Mouse (Mus musculus): Measurements from ENCODE around the gene Tra2a.

The Tra2a gene

GRCm38 (mm10) chr6:49236331-49236730 lies 27.5 kb downstream of the Tra2a start:
- peak; percentile 94 for DNase-seq (ENCODE audit: extremely low read depth, low read depth)

- peak; percentile 50 for DNase-seq (ENCODE audit: extremely low read depth, low read depth)
These were observed 30.5 kb downstream of the Tra2a start for GRCm38 (mm10) chr6:49233356-49233755.

GRCm38 (mm10) chr6:49228126-49228679 lies 35.6 kb downstream of the Tra2a start:
- DNase-seq (ENCODE audit: extremely low read depth, low read depth) = no peak

- no peak for DNase-seq (ENCODE audit: extremely low read depth, low read depth)
These were observed 36.6 kb downstream of the Tra2a start for GRCm38 (mm10) chr6:49227184-49227735.

GRCm38 (mm10) chr6:49225728-49226123 lies 38.1 kb downstream of the Tra2a start:
- DNase-seq (ENCODE audit: extremely low read depth, low read depth) = no peak

GRCm38 (mm10) chr6:49224923-49225727 lies 38.7 kb downstream of the Tra2a start:
- no peak for DNase-seq (ENCODE audit: extremely low read depth, low read depth)

DNA sequence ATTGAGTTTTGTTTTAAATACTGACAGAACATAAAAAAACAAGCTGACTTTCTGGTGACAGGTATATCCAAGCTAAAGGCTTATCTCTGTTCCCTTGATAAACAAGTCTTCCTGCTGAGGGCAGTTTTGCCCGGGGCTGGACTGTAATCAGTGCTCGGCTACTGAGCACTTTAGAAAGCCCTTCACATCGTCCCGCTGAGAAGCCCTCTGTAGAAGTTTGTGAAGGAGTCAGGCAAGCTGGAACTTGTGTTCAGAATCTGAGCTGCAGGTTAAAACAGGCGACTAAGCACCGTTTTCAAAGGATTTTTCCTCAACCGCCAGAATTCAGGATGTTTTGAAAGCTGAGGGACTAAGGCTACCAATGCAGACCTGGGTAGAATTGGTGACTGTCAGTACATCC lies 41.9 kb downstream of the Tra2a start:
- no peak for DNase-seq (ENCODE audit: extremely low read depth, low read depth)

DNA sequence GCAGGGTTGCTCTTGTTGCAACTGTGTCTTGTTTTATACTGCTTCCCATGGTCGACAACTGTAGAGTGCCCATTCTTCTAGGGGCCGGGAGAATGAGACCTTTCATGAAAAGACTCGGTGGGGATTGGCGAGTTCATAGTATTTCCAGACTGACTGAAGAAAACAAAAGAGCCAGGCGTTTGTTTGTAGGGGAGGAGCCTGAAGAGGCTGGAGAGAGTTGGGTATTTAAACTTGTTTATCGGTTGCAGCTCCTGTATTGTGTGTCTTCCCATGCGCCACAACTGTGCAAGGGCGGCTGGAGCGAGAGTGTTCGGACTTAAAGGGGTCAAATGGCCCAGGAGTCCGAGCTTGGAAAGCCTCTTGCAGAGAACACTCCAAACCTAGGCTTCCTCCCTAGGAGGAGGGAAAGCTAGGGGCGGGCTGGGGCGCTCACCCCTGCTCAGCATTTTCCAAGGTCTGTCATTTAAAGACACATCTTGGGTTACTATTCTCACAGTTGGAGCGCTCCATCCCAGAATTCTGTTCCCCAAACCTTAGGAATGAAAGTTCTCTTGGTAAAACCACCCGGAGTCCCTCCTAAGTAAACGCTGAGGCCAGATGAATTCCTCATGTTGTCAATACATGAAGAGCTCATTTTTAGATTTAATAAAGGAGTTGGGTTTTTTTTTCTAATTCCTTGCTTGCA lies 43.8 kb downstream of the Tra2a start:
- no peak for DNase-seq (ENCODE audit: extremely low read depth, low read depth)

- DNase-seq (ENCODE audit: extremely low read depth, low read depth) = no peak
These were observed 44.8 kb downstream of the Tra2a start for GRCm38 (mm10) chr6:49219001-49219560.

DNA sequence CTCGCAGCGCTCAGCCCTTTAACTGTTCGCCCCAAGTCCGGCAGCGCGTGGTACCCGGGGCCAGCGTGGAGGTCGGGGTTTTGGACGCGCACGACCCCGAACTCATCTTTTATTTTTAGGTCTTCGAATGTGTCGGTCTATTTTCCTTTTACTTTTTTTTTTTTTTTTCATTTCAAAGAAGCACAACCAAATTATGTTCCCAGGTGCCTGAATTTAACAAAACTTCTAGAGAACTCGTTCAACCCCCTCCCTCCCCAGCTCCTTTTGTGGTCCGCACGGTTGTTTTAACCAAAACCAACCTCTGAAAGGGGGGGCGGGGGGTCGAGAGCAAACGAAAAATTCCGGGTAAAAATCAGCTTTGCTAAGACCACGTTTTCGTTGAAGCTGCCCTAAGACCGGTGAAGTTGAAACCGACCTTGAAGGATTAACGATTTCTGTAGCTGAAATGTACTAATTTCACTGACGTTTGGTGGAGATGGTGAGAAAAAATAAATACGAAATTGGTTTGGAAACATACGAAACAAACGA lies 45.5 kb downstream of the Tra2a start:
- no peak for DNase-seq (ENCODE audit: extremely low read depth, low read depth)

GRCm38 (mm10) chr6:49217581-49218274 lies 46.1 kb downstream of the Tra2a start:
- no peak for DNase-seq (ENCODE audit: extremely low read depth, low read depth)

- DNase-seq (ENCODE audit: extremely low read depth, low read depth) = no peak
These were observed 46.9 kb downstream of the Tra2a start for GRCm38 (mm10) chr6:49216811-49217542.

DNA sequence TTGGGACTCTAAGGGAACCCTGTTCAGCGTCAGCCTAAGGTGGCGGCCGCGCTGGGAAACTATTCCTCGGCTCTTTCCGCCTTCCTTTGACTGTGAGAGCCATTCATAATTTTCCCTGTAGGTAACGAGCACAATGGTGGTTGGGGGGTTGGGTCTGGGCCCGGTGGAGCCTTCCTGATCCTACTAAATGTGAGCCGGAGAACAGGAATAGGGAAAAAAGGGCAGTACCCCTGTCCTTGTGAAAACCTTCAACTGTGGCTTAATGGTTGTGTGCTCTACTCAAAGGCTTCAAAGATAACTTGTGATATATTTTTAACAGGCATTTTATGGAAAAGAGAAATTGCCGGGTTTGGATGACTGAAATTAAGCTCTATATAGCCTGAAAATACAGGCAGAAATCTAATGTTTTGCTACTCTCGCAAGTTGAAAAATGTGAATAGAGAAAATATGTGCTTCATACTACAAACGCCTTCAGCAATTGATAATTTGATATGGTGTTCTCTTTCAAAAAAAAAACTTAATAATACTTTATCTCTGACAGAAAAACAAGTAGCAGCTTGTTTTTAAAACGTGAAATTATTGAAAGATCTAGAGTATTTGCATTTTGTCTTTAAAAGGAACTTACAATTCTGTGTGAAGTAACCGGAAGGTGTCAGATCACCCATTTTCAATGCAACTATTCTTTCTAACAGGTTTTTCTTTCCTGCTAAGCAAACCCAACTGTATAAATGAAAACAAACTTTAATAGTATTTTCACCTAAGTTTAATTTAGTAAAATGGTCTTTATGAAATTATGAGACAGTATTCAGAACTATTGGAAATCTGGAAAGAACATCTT lies 47.9 kb downstream of the Tra2a start:
- no peak for DNase-seq (ENCODE audit: extremely low read depth, low read depth)

DNA sequence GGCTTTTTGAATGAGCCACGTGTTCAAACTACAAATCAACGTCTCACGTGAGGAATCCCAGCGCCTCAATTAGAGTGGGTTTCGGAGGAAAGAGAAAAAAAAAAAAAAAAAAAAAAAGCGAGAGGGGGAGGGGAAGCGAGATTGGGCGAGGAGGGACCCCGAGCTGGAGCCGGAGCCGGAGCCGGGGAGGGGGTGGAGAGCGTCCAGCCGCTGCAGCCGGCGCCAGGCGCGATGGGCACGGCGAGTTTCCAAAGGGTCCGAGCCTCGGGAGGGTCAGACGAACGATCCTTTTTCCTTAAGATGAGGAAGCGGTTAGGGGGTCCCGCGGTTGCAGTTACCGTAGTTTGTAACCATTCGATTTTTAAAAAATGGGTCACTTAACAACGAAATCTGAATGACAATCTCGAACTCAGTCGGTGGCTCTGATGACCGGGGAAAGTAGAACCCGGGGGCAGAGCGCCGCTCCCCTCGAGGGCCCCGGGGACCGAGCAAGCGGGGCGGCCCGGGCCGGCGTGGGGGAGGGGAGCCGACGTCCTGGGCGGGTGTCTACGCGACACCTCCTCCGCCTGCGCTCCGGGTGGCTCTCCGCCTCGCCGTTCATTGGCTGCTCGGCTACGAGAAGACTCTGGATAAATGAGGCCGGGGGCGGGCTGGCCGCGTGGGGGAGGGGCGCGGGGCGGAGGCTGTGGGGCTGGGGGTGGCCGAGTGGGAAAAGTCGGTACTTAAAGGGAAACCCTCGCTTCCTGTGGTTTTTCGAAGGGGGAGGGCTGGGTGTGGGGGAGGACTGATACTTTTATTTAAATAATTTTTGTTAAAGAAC lies 48.7 kb downstream of the Tra2a start, which contains the start of gene Igf2bp3:
Igf2bp3 (minus strand) TSS at position 30 of the 820 bp plus-strand sequence.
- no peak for DNase-seq (ENCODE audit: extremely low read depth, low read depth)

DNA sequence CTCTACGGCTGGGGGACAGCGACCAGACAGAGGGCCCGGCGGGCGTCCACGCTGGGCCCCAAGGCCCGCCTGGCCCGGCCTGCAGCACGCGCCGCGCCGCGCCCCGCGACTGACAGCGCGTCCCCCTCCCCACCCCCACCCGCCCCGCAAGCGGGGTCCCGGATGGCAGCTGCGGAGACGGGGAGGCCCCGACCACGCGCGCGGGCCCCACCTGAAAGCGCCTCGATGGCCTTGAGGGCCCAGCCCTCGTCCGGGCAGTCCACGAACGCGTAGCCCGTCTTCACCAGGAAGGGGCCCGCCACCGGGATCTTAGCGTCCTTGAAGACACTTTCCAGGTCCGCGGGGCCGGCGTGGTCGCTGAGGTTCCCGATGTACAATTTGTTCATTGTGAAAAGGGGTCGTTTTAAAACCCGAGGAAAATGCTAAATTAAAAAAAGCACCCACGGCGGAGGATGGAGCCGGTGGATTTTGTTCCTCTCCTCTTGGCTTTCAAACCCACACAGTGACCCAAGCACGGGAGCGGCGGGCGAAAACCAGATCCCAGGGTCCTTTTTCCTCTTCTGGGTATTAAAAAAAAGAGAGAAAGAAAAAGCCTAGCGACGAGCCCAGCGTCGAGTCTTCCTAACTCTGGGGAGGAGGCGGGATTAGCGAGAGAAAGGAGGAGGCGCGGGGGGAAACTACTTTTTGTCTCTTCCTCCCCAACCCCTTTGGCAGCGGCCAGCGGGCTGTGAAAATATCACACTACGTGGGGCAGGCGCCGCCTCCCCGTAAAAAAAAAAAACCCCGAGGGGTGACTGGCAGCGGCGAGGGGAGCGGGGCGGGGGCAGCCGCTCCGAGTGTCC lies 49.5 kb downstream of the Tra2a start:
- DNase-seq (ENCODE audit: extremely low read depth, low read depth) = no peak

DNA sequence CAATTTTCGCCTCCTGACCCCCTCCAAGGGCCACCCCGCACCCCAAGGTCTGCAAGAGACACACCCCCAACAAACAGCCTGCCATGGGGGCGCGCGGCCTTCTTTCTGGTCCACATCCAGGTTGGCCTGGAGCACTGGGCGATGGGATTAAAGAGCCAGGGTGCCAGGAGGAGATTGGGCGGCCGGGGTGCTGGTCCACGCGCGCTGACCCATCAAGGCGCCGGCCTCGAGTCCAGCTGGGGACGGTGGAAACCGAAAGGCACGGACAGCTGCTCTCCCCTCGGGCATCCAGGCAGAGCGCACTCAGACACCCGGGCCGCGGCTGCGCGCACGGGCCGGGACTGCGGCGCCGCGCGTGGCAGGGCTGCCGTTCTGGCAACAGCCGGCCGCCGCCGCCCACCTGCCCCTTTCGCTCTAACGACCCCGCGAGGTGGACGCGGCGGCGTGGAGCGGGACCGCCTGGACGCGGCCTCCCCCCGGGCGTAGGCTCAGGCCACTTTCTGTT lies 50.2 kb downstream of the Tra2a start:
- no peak for DNase-seq (ENCODE audit: extremely low read depth, low read depth)

- DNase-seq (ENCODE audit: extremely low read depth, low read depth) = no peak
These were observed 50.8 kb downstream of the Tra2a start for GRCm38 (mm10) chr6:49212931-49213580.

Data from MEL-GATA-1-ER (cell line).